Mouse (Mus musculus) CD8-positive naive resting alpha-beta T cell, adult 2 months (primary cell): ENCODE measurements at regions not wholly inside any gene's neighbourhood (a gene's known extent, or its start where the extent isn't known, plus 50 kb on each side); places are given as distances from the start of the nearest gene placed in this dataset.

Experiments used
- DNase-seq, 2 experiments: peaks; one replicate each; pipeline ENCODE4 v3.0.0; 2022; ENCODE audit warnings: low read depth in 2 of 2, low spot score in 2 of 2

DNA sequence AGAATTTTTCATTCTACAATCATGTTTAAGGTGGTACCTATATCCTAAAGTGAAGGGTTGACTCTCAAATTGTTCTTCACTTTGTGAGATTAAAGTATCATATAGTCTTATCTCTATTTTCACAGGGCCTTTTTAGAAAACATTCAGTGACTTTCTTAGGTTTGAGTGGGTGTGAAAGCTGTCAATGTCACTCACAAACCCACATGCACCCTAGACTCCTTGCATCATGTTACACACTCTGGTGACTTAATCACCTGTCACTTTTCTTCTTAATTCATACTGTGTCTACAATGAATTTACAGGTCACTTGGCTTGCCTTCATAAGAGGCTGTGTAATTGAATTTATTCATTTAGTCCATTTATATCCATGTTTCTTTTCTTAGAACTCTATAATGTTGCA, 1026.8 kb upstream of the Alcam start:
- no peak for DNase-seq

DNA sequence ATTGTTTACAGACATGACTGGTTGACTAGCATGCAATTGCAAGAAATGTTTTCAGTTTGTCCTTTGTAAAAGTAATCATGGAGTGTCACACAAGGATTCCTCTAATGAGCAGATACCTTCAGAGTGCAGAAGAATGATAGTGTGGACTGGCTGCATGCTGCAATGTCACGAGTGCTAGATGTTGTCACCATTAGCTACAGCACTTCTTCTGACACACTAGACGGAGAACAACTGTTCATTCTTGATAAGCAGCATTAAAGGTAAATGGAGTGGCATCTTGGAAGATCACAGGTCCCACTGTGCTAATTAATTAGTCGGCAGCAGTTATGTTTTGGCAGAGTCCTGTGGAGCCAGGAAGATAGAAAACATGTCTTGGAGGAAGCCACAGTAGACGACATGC, 985.6 kb upstream of the Alcam start:
- DNase-seq = no peak

DNA sequence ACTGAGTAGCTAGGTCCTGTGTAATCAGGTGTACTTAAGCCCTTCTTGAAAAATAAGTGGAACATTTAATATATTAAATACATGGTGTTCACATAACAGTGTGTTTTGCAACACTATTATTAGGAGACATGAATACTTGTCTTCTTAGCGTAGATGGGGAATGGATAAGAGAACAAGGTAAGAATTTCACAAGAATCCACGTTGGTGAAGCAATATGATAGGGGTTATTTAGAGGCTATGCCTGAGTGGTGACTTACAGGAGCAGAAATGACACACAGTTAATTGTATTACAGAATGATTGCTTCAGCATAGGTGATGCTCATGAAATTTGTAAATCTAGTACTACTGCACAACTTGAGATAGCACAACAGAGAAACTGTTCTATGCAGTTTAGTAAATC, 964.5 kb upstream of the Alcam start:
- DNase-seq = no peak

DNA sequence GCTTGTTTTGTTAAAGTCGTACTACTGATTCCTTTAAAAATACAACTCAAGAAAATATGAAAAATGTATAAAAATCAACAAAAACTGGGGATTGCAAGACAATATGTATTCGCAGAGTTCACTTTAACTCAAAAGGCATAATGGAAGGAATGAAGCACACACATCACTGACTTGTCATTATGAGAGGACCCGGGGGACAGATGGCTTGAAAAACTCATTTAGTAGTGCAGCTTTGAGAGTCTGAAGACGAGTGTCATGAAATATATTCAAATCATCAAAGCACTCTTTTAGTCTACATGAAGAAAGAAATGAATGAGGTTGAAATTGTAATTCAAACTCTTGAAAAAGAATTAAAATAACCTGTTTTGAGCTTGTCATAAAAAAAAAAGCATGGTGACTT, 931.3 kb upstream of the Alcam start:
- no peak for DNase-seq

DNA sequence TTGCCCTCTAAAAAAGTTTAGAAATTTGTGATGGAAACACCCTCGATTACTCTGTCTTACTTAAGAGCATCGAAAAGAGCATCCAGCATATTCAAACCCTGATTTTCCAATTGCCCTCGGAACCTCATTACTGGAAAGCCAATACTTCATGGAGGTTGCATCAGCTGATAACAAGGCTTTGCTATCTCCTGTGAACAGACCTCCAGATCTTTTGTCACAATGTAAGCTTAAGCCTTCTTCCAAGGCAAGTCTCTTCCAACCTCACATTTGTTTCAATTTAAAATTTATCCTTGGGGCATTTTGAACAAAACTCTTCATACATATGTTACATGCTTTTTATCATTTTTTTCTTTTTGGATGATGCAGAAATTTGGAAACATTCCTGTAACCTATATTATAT, 888.3 kb upstream of the Alcam start:
- no peak for DNase-seq

DNA sequence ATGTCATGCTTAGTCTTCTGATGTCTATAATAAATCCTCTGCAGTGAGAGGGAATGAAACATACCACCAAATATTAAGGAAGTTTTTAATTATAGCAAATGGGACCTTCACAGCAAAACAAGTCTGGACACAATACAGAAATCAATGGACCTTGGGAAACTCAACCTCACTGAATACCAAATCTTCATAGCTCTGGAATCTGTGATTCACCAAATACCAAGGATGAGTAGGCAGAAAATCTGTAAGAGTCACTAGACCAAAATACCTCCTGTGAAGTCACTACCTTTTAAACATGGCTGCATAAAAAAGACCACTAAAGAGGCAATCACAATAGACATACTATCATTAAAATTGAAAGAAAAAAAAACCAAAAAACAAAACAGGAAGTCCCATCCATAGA, 872.5 kb upstream of the Alcam start:
- DNase-seq = no peak

DNA sequence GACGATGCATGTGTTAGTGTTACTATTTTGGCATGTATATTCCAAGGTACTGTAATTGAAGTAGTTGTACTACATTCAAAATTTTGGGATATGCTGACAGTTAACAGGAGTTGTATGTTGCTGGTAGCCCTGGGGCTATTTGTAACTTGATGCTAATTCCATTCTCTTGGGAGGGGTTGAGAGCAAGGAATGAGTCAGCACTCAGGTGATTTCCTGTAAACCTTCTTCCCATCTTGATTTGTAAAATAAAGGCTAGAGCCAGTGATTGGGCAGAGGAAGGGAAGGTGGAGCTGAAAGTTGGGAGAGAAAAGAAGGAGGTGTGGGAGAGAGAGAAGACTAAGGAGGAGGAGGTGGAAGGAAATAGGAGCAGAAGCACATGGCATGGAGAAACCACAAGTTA, 838.2 kb upstream of the Alcam start:
- DNase-seq = no peak

DNA sequence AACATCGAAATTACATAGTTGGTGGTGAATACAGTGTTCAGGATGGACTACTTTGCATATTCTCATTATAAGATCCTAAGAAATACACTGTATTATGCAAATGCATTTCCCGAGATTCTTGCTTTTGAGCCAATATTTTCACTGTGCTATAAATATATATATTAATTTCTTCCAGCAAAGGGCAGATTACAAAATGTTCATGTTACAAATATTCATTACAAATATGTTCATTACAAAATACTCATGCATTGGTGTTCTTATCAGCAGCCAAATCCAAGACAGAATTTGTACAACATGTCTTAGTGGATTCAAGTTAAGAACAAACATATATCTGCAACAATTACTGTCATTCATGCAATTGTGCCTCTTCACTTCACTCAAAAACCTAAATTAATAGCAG, 828.1 kb upstream of the Alcam start:
- no peak for DNase-seq

DNA sequence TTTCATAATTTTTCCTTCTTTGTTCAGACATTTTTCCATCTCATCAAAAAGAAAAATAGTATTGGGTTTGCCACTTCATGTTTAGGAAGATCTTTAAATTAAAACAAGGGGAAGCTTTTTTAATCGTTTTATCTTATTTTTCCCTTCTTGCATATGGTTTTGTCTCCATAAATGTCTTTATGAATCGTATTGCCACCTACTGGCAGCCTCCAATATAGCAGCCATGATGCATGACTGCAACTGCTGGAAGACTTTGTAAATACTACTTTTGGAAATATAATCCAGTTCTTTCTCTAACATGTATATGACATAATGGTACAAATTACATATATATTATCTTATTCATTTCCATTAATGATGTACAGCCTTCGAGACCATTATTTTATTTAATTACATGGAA, 812.2 kb upstream of the Alcam start:
- DNase-seq = peak in 1 of 2 experiments; percentile 12

DNA sequence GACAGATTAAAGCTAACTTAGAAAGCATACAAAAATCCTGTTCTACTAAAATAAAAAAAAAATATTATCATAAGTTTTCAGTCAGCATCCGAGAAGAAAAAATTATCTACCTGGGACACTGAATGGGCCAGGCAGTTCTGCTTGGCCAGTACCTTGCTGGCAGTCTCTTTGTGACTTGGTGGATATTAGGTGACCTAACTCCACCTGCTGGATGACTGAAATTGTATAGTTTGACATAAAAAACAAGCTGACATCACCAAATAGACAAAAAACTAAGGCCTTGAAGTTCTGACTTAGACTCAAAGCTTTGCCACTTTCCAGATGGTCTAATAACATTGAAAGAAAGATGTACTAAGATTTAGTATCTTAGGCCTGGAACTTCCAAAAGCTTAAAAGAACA, 791.5 kb upstream of the Alcam start:
- DNase-seq = no peak

DNA sequence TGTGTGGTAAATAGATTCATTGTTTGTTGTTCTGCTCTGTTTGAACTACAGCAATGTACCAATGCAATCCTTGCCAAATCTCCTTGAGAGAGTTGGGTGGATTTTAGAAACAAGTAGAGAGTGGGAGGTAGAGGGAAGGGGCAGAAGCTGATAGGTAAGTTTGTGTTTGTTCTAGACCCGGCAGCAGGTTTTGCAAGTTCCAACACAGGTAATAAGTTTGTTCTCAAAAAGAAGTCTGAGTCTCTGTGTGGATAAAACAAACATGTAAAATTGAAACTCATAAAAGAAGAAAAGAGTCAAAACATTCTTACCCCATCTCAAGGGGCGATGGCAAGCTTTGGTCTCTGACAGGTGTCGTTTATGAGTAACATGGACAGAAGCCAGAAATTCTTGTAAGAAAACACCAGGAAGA, 788.3 kb upstream of the Alcam start:
- DNase-seq = no peak

DNA sequence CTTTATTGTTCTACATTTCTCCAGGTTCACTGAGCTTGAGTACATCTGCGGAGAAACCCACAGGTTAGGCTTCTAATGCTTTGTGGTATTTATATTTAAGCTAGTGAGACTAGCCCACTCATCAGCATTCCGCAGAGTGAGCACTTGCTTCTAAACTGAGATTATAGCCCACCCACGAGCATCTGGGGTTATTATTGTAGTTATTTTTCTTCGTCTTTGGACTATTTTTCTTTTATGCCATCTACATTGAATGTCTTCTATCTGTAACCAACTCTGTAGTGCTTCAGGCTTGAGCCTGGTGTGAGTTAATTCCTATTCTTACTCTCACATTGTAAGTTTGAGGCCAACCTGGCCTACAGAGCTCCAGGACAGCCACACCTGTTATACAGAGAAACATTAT, 765.0 kb upstream of the Alcam start:
- no peak for DNase-seq

DNA sequence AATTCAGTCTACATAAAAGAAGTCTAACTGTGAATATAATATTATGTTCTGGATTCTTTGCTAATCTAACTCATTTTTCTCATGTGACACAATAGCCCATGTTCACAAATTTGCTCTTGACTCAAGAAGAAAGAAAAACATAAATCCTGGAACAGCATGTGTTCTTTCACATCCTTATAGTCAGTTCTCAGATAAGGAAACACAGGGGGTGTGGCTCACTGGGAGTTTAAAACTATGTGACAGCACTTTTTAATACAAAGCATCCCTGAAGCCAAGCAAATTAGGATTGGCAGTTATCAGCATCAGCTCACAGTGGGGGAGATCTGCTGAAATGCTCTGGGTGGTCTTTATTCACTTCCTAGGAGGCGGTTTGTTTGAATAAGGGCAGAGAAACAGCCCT, 747.6 kb upstream of the Alcam start:
- no peak for DNase-seq

DNA sequence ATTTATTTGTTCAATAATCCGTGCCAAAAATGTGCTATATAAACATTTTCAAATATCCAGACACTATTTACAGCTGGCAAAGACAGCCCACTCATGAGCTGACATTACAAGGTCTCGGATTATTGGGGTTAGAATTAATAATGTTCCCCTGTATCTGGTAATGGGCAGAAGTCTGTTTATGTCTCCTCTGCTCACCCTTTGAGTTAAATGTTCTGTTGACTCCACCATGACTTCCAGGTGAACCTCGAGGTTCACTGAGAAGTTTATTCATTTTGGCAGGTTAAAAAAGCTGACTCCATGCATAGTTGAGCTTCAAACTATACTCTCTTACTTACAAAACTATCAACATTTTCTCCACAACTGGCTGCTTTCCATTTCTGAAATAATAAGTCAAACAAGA, 732.6 kb upstream of the Alcam start:
- no peak for DNase-seq

DNA sequence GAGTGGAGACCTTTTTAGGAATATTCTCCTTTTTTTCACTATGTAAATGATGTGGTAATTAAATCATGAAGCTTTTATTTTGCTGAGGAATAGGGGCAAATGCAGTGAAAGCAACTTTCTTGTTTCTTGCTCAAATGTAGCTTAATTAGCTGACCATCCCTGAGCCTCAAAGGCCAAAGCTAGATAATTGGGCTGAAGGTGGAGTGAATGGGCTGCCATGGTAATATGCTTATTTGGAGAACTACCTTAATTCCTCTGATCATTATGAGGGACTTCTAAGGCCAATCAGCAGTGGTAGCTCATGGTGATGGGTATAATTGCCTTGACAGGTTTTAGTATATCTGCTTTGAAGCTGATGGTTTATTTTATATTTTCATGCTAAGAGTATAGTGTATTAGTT, 702.5 kb upstream of the Alcam start:
- DNase-seq = no peak

DNA sequence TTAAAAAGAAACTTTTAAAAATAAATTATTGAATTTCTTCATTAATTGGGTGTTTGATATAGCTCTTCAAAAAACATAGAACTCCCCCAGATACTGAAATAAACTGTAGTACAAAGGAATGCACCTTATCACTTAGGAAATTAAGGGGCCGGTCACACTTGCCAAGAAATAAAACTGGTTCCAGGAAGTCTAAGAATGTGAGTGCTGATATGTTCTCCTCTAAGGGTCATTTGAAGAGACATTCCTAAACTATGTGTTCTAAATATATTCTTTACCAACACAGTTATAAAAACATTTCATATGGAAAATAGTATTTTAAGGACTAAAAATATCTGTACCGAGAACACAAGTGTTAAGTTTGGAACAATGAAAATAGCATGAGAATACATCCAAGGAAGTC, 676.8 kb upstream of the Alcam start:
- no peak for DNase-seq

DNA sequence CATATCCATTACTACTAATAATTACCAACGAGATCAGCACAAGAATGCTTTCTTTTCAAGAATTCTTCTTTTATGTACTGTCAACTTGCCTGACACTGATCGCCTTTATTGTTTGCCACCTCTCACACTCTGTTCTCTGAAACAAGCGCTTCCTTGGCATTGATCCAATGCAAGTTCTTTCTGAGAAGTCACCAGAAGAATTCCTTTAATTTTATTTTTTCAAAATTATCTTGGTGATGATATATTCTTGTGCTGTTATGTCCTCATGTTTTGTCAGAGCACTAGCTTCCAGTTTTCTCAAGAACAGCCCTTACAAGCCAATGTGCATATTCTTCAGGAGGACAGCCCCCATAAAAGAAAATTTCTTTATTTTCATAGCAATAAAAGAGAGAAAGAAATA, 654.9 kb upstream of the Alcam start:
- DNase-seq = no peak

DNA sequence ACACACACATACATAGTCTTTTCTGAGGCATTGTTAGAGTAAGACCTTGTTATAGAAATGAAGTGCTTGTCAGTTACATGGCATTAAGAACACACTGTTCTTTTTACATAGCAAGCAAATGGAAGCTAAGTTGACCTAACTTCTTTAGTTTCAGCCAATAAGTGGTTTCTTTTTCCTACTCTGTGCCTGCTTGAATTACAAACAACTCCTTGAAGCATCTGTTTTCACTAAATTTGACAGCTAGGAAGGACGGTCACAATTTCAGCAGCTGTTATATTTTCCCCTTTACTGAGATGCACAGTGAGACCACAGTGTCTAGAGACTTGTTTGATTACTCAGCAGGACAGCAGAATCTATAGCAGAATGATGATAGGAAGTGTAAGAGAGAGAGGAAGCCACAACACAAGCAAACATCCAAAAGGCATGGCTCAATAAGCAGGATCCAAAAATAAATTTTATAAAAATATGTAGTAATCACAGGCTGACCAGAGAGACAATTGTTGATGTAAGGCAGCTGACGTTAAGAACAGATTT, 641.6 kb upstream of the Alcam start:
- no peak for DNase-seq

DNA sequence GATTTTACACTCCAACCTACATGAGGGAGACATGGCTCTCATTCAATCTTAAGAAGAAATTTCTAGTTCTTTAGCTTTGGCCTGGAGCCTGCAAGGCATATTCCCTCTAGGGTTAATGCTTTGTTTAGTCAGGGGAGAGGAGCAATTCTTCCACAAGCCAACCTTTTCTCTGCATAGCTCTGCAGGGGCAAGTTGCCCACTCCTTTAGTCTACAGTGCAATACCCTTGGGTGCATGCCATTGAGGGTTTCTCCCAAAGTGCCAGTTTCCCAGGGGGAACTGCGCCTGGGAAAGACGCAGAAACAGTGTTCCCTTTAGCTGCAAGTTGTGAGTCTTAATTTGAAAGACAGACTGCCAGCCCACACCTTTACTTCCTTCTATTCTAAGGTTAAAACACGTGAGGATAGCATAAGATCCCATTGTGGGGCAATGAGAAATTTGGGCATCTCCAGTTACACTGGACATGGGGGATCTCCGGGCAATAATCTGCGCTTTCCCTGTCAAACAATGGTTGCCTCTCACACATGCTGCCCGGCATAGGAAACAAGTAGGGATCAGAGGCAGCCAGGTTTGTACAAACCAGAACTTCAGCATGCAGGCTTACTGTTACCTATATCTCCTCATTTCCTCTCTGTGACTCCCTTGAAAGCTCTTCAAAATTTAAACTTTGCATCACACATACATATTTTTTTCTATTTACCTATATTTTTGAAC, 620.1 kb upstream of the Alcam start:
- no peak for DNase-seq

DNA sequence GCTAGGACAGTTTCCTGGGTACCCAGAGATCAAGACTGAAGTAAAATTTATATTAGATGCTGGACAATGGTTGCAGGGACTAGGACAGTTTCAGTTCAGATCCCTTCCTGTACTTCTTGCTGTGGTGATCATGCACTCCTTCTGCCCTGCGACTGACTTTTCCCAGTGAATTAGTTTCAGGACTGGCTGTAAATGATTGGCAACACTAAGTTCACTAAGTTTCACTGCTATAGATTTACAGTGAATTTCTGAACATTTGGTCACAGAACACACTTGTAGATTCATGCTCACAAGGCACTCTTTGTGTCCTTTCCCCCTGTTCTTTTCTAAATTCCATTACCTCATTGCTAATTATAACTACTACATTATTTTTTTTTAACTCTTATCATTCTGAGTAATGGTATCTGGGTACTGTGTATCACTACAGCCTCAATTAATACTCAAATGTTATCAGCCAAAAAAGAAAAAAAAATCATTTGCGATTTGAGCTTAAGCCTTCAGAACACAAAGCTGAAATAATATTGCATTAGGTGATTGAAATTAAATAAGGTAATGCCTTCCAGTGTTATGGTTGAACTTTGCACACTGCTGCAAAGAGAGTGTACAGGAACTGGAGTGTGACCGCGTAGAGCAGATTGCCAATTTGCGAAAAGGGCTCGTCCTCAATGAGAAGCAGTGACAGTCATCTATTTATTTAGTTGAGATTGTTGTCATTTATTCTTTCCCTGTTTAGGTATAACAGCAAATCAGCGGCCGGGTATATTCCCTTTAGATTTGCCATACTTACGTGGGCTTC, 618.2 kb upstream of the Alcam start:
- DNase-seq = no peak

DNA sequence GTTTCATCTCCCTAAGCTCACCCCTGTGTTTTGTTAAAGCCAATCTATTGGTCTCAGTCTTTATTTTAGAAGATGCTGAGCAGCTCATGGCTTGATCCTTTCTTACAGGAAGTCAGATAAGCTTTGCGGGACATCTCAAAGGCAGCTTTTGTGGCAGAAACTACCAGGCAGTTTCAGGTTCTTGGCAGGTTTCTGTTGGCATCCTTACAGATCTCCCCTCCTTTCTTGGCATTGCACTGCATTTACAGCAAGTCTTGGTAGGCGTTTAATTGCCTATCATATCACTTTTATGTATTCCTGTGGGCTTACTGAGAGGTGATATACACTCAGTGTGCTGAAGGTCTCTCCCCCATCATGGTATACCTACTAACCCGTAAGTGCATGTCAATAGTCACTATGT, 610.3 kb upstream of the Alcam start:
- no peak for DNase-seq

DNA sequence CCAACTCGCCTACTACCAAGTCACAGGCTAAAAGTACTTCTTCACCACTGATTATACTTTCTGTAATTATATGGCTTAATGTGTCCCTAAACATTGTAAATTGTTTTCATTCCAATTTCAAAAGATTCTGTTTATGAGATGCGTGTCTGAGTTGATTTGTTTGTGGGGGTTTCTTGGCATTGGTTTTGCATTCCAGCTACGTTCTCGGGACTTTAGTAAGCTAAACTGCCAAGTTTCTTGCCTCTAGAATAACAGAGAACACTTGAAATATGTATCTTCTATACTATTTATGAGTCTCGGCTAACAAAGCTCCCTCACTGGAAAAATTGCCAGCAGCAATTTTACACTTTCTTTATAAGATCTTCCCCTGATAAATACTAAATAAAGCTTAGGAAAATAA, 609.2 kb upstream of the Alcam start:
- DNase-seq = no peak

DNA sequence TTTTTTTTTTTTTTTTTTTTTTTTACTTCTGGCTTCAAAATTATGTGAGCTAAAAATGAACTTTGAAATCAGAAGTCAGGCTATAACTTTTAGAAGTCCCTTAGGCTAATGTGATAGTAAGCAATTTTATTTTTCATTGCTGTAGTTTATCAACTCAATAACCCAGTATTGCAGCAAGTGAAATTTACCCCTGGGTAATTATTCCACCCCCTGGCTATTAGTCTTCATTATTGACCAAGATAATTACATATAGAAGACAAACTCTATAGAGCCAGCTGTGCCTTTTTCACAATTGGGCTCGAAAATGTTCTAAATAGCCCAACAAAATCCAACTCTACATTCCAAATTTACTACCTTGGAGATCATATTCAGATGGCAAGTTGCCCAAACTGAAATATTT, 572.2 kb upstream of the Alcam start:
- no peak for DNase-seq
